Comparison of ENCODE assay signal across 11 mouse cellular contexts in genomic region chr9:21438219-21438618, GRCm38 (mm10). TPM values are rescaled to one million over a fixed set of nuclear protein-coding genes. Genes with fewer than 3 reads are reported as not detected.
DNase-seq lines count a peak whose midpoint lies in the region; ATAC-seq and TF ChIP-seq lines count a peak whose summit lies in the region.
"Had no signal": no experiment of that assay in that cellular context is flagged by ENCODE, and none has a peak within 500 bp of the region (broad histone marks: within the 10 kb centered on the region; RNA-seq: fewer than 3 reads in every experiment).

No protein-coding gene starts in this region.

- H3K4me2 ChIP-seq in lung, postnatal 0 days (replicated peaks; ENCODE audit: low read depth, low read length) = no peak overlapping the region
- H3K4me2 ChIP-seq: limb, embryonic 13.5 days; stomach, embryonic 15.5 days had no signal

- peaks cover 41% of the 10 kb centered on the region for H3K4me1 ChIP-seq in heart, adult 2 months (ENCODE audit: control insufficient read depth, insufficient read depth, low read length)
- peaks cover 58% of the 10 kb centered on the region for H3K4me1 ChIP-seq in heart, embryonic 10.5 days
- H3K4me1 ChIP-seq in lung, postnatal 0 days (ENCODE audit: insufficient read depth, low read depth, low read length) = peaks cover 20% of the 10 kb centered on the region; the same call in 1 of the 2 replicates

- peak; percentile 75 for ATAC-seq in lung, postnatal 0 days

- H3K27ac ChIP-seq in heart, adult 2 months = peak overlapping the region; percentile 24; the same call in 1 of the 2 replicates
- H3K27ac ChIP-seq in heart, embryonic 10.5 days = no peak overlapping the region
- peak overlapping the region; percentile 65 for H3K27ac ChIP-seq in gastrocnemius, adult 2 months
- peak overlapping the region; percentile 74 for H3K27ac ChIP-seq in lung, postnatal 0 days (ENCODE audit: low read length)
- H3K27ac ChIP-seq: stomach, embryonic 15.5 days had no signal

- intact Hi-C loops in heart, adult 2 months (cut with DNase I) = no loop called here
- intact Hi-C loops in gastrocnemius, adult 2 months (cut with DNase I) = no loop called here

- WGBS in heart, adult 2 months = 45% methylated on average over 3 of the region's 3 CpGs
- WGBS in heart, embryonic 10.5 days = 66% methylated on average over 3 of the region's 3 CpGs
- 40% methylated on average over 3 of the region's 3 CpGs for WGBS in lung, postnatal 0 days

- no peaks in the 10 kb centered on the region for H3K9me3 ChIP-seq in heart, embryonic 10.5 days
- no peaks in the 10 kb centered on the region for H3K9me3 ChIP-seq in lung, postnatal 0 days (ENCODE audit: low read length)
- H3K9me3 ChIP-seq: limb, embryonic 13.5 days; stomach, embryonic 15.5 days had no signal

- no peak for TF ChIP-seq CTCF in heart, adult 2 months (IDR thresholded peaks at IDR 0.05)
- no peak for TF ChIP-seq CTCF in gastrocnemius, adult 2 months (IDR thresholded peaks at IDR 0.05)
- TF ChIP-seq CTCF in lung, postnatal 0 days (IDR thresholded peaks at IDR 0.05) = no peak

- DNase-seq in heart, adult 2 months = peak in 1 of 2 experiments; percentile 69
- no peak for DNase-seq in heart, embryonic 10.5 days (ENCODE audit: low spot score)
- DNase-seq in 3T3-L1 (ENCODE audit: low read depth, low spot score) = peak; percentile 84
- peak; percentile 67 for DNase-seq in gastrocnemius, adult 2 months
- DNase-seq in lung, postnatal 0 days (ENCODE audit: low spot score) = peak; percentile 87
- no peak for DNase-seq in embryo, embryonic 10 days (ENCODE audit: low spot score)
- no peak for DNase-seq in c-Kit-positive CD71-positive TER-119-positive erythroid progenitor cells, embryonic 14.5 days (ENCODE audit: low spot score)
- no peak for DNase-seq in adrenal gland, postnatal 14 days
- DNase-seq: embryo, embryonic 11 days had no signal

- H3K36me3 ChIP-seq in heart, adult 2 months (ENCODE audit: control insufficient read depth, insufficient read depth, low read length) = peaks cover 10% of the 10 kb centered on the region; the same call in 1 of the 2 replicates
- 0 out of 2 replicates have a peak, but pooled peaks cover 2% of the 10 kb centered on the region for H3K36me3 ChIP-seq in heart, embryonic 10.5 days
- H3K36me3 ChIP-seq in lung, postnatal 0 days (ENCODE audit: insufficient read depth, low read length) = no peaks in the 10 kb centered on the region
- H3K36me3 ChIP-seq: limb, embryonic 13.5 days; stomach, embryonic 15.5 days had no signal

- H3K79me2 ChIP-seq in heart, adult 2 months (replicated peaks; ENCODE audit: control insufficient read depth, insufficient read depth, low read length) = peaks cover 14% of the 10 kb centered on the region

- H3K4me3 ChIP-seq in heart, adult 2 months = no peak overlapping the region
- no peak overlapping the region for H3K4me3 ChIP-seq in heart, embryonic 10.5 days
- H3K4me3 ChIP-seq in gastrocnemius, adult 2 months = no peak overlapping the region
- no peak overlapping the region for H3K4me3 ChIP-seq in lung, postnatal 0 days (ENCODE audit: low read depth, low read length)
- H3K4me3 ChIP-seq: limb, embryonic 13.5 days; stomach, embryonic 15.5 days had no signal

- TF ChIP-seq POLR2A in heart, adult 2 months (IDR thresholded peaks at IDR 0.05; ENCODE audit: insufficient read depth, low read depth, low read length) = no peak

- H3K27me3 ChIP-seq in heart, adult 2 months (ENCODE audit: control insufficient read depth, insufficient read depth, low read length) = no peaks in the 10 kb centered on the region
- no peaks in the 10 kb centered on the region for H3K27me3 ChIP-seq in heart, embryonic 10.5 days (ENCODE audit: insufficient read depth, poor library complexity, severe bottlenecking)
- no peaks in the 10 kb centered on the region for H3K27me3 ChIP-seq in lung, postnatal 0 days (replicated peaks; ENCODE audit: insufficient read depth, low read length)
- H3K27me3 ChIP-seq: limb, embryonic 13.5 days; stomach, embryonic 15.5 days had no signal

- no peak overlapping the region for H3K9ac ChIP-seq in heart, adult 2 months (ENCODE audit: low read depth, low read length)
- H3K9ac ChIP-seq in lung, postnatal 0 days (replicated peaks; ENCODE audit: low read depth) = no peak overlapping the region
- H3K9ac ChIP-seq: limb, embryonic 13.5 days; stomach, embryonic 15.5 days had no signal

- no peak for TF ChIP-seq EP300 in heart, adult 2 months (IDR thresholded peaks at IDR 0.05; ENCODE audit: insufficient read depth, low read depth, low read length)
- TF ChIP-seq EP300 in lung, postnatal 0 days (IDR thresholded peaks at IDR 0.05) = peak; percentile 81

RNA-seq across cellular contexts. Expression of gene Dnm2, which starts 13.5 kb away (rescaled TPM):
- 10 to 100 TPM; 63.9 to 64.8 TPM for total RNA-seq in heart, adult 2 months (2021)
- polyA plus RNA-seq in heart, adult 2 months (2012; rRNA removed) = 52.1 and 68.2 TPM in 2 replicates
- polyA plus RNA-seq in heart, embryonic 10.5 days (2016; fragmentation: Nextera tagmentation; extraction: Ambion mirVana) = 81.6 and 92.1 TPM in 2 replicates
- total RNA-seq in gastrocnemius, adult 2 months (2021) = 10 to 100 TPM; 38.2 to 41.8 TPM
- polyA plus RNA-seq in lung, postnatal 0 days (2015; fragmentation: Nextera tagmentation; extraction: Ambion mirVana) = 79.8 and 81.1 TPM in 2 replicates
- 93.2 and 101 TPM in 2 replicates for total RNA-seq in adrenal gland, postnatal 14 days (2021)

RNA-seq across cellular contexts. Expression of gene Qtrt1, which starts 26.6 kb away (rescaled TPM):
- 1 to 10 TPM; 8.3 to 8.5 TPM for total RNA-seq in heart, adult 2 months (2021)
- 19.2 and 20.8 TPM in 2 replicates for polyA plus RNA-seq in heart, adult 2 months (2012; rRNA removed)
- polyA plus RNA-seq in heart, embryonic 10.5 days (2016; fragmentation: Nextera tagmentation; extraction: Ambion mirVana) = 38.9 and 51.3 TPM in 2 replicates
- 1 to 10 TPM; 7.0 to 8.4 TPM for total RNA-seq in gastrocnemius, adult 2 months (2021)
- 17.4 and 20.6 TPM in 2 replicates for polyA plus RNA-seq in lung, postnatal 0 days (2015; fragmentation: Nextera tagmentation; extraction: Ambion mirVana)
- total RNA-seq in adrenal gland, postnatal 14 days (2021) = 13.9 and 20.8 TPM in 2 replicates

Comparison
In these comparisons a context has a peak if more than half of its experiments do, and no peak if none do; other contexts are left out.
1. DNase-seq: peak in 3T3-L1 (single experiment), gastrocnemius, adult 2 months (single experiment) and lung, postnatal 0 days (single experiment); none in heart, embryonic 10.5 days (single experiment), embryo, embryonic 10 days (single experiment), c-Kit-positive CD71-positive TER-119-positive erythroid progenitor cells, embryonic 14.5 days (single experiment) and adrenal gland, postnatal 14 days (single experiment).